Mouse (Mus musculus) T-helper 1 cell (primary cell): ENCODE data around the gene Slc25a48.

ENCODE experiments used
- in situ Hi-C: fragments of 300-600 bp; cut with MboI, MseI; formaldehyde crosslinking; loops from one replicate; pipeline ENCODE4 v1.15.1; 2025; ENCODE audit warnings: high pct_unique_total_duplicates

Slc25a48 gene

DNA sequence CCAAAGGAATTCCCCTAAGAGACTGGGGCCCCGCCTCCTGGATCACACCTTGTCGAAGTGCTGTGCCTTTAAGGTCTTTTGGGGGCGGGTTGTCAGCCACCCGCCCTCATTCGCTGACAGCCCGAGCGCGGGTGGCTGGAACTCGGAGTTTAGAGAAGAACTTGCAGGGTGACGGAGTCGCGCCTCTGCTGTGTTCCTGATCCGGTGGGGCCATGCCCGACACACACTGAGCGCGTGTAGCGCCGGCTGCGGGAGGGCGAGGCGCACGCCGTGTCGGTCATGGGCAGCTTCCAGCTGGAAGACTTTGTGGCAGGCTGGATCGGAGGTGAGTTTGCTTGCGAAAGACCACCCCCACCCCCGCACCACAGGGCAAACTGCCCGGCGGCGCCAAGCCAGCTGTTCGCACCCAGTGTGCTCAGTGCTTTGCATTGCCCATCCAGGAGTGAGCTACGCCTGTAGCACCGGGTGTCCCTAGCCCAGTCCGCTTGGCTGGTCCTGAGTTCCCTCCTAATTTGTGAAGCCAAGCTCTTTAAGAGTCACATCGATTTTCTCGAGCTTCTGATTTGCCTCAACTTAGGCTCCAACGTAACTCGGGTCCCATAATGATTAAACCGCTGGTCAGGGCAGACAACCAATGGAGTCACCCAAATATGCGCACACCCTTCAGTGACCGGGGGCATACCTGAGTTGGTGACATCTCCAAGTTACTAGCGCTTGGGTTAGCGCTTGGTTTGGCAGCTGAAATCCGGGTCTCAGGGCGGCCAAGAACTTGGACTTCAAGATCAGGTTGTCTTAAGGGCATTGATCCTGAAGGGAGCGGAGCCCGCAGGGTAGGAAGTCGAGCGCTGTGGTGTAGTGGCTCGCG, at the start of gene Slc25a48:
Gene Slc25a48 (plus strand): TSS at position 145 of the 865 bp plus-strand sequence.
- in situ Hi-C loops = loop anchor here (25.0 kb wide), 1 partner anchor 151 kb away; the partner anchor contains the start of gene Cxcl14

DNA sequence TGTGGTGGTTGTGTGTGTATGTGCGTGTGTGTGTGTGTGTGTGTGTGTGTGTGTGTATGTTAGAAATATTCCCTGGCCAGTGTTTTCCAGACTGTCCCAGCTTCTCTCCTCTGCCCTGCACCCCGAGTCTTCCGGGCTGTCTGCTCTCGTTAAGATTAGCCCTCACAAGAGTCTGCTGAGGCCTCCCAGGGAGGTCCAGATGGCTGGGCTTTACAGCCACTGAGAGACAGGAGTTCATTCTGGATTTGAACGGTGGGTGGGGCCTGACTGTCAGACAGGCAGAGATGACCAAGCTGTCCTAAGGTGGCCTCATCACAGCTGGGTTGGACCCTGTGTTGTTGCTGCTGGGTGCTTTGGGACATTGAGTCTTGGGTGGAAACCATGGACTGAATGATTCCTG, 40.6 kb upstream of the Slc25a48 start:
- in situ Hi-C loops = no loop called here

DNA sequence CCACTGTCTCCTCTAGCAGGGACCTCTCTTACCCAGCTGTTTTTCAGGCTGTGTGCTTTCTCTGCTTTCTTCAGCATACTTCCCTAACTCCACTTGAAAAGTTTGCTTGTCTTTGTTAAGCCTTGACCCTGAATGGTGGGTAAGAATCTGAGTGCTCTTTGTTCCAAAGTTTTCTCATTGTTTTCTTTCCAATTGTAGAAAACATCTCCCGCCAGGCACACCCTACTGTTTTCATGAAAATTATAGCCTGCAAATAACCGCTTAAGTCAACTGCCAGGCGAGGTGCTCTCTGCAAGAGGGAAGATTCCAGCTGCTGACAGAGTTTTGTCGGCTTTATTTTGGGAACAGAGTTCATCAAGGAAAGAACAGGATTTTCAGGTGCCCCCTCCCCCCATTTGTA, 37.0 kb upstream of the Slc25a48 start:
- in situ Hi-C loops = no loop called here

DNA sequence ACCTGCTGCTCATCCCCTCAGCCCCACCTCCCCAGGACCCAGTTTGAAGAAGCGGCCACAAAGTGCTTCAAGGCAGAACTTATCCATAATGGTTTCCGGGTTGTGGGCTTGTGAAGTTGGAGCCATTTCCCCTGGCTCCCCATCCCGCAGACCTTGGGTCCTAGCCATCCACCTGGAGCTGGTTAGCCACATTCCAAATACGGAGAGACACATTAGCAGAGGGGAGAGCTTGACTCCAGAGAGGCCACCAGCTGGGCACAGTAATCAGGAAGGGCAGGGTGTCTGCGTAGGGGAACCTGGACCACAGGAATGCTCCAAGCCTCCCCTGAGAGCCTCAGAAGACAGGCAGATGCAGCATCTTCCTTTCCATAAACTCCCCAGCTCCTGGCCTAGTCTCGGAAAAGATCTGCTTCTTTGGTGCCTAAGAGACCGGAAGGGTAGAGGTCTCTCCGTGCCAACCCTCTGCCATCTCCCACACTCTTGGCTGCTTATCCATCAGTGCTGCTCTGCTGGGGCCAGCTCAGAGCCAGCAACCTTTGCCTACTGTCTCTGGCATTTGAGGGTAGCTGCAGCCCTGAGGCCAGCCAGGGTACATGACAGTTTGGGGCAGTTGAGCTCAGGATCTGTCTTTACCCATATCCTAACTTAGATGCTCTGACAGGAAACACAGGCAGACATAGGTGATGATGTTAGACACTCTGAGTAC, 34.6 kb upstream of the Slc25a48 start:
- in situ Hi-C loops = no loop called here

DNA sequence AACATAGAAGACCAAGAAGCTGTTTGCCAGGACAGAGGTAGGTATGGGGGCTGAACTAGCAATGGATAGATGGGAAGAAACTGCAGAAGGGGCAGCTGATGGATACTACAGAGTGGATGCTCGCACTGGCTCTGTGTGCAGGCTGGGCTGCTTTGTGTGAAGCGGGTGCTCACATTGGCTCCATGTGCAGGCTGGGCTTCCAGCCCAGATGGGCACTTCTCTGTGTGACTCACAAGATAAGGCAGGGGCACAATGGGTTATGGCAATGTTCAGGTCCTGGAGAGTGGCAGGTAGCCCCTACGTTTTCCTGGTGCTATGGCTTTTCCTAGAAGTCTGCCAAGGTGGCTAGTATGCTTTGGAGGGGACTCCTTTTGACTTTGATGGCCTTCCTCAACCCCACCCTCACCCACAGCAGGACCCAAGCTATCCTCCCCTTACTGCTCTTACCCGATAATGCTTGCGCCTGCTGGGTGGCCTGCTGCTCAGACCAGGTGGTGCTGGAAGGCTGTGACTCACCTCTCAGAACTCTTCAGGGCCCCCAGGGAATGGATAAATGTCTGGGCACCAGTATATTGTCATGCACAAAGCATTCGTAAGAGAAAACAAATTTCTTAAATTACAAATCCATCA, 33.5 kb upstream of the Slc25a48 start:
- in situ Hi-C loops = no loop called here

DNA sequence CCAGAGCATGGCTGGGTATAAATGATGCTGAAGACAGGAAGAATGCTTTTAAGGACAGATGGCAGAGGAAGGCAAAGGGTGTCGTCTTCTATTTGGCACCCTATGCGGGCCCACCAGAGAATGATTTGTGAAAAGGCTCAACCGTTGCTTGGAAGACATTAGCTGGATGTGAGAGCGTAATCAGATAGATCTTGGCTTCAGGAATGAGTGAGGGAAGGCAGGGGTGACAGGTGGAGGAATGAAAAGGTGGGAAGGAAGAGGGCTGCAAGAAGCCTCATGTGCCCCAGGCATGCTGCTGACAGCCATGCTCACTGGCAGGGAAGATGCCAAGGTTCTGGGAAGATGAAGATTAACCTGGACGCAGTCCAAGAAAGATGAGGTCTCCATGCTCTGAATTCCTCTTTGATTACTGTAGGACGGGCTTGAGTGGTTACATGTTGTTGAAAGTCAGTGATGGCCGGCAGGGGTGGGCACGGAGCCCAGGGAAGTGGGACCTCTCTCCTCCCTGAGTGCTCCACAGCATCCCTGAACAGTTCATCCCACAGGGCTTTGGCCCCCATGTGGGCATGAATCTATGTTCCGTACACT, 25.8 kb upstream of the Slc25a48 start:
- in situ Hi-C loops = no loop called here

DNA sequence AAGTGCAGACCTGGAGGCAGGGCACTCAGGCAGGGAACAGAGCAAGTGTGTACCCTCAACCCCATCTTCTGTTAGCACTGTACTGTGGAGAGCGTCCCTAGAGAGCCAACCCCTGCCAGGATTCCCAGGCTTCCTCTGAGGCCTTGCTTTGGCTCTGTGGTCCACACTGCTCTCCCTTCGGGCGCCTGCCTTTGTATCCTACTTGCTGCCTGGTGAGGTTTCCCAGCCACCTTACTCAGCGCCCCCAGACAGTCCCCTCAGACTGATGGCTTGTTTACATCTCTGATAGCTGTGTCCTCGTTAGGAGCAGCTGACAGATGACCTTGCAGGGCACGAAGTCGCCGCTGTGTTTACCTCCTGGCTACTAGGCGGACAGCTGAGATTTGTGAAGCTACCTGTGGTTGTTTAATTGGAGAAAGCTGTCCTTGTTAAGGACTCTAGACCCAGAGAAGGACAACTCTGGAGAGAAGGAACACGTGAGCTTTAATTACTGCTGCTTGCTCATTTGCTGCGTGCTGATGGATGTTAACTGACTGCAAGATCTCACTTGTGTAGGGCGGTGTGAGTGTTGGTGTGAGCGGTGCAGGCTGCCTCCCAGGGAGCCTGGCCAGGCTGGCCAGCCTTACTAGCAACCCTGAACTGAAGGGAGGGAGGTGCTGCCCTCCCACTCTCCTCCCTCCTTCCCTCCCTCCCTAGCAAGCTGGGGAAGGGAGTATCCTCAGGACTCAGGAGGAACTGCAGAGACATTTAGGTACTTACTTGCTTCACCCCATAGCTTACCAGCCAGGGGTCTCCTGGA, 19.3 kb upstream of the Slc25a48 start:
- in situ Hi-C loops = no loop called here

DNA sequence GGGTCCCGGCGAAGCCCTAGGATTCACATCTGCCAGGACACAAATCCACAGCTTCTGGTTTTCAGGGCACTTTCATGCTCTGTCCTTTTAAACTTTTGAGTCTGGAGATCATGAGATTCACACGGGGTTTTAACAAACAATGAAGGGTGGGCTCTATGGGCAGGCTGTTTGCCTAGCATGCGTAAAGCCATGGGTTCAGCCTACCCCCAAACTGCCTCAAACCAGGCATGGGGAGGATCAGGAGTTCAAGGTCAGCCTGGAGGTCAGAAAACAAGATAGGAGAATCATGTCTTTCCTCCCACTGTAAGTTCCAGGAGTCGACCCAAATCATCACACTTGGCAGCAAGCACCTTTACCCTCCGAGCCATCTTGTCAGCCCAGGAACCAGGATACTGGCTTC, 18.6 kb upstream of the Slc25a48 start:
- in situ Hi-C loops = no loop called here

DNA sequence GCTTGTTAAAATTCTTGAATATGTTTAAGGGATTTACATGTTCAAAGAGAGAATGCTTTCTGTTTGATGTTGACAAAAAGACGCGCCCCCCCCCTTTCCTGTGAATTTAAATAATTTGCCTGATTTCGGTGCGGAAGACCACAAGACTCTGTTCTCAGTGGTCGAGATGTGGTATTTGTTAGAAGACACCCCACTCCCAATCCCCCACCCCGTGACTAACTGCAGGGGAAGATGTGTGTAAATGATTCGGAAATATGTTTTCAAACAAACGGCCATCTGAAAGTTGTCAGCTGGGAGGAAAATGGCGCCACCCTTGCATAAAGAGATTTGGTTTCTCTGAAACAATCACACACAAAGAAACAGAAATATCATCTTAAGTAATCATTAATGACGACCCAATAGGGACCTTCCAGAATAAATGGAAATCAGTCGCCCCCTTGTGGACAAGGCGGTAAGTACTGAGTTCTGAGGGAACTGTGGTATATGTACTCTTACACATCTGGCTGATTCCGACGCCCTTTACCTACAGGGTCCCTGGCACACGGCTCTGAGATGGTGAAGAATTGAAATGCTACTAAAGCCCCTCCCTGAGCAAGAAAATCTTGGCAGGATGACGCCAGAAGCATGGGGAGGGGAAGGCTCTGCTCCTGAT, 16.0 kb upstream of the Slc25a48 start:
- in situ Hi-C loops = no loop called here

DNA sequence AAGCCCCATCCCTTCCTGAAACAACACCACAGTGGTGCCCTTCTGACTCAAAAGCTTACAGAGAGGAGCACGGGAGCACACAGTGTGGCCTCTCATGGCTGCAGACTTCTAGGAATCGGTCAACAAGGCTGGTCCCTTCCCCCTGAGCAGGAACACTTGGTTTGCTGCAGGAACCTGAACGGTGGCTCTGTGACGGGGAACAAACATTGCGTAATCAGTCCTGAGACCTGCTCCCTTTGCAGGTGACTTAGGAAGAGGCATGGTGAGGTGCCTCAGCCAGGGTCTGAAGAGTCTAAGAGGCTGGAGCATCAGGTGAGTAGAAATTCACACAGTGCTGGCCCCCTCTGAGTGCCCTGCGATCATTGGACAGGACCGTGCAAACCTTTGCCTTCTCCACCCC, 12.2 kb upstream of the Slc25a48 start:
- in situ Hi-C loops = loop anchor here (5.0 to 25.0 kb wide), 2 partner anchors 139 to 229 kb away; partner anchors contain the start of gene Cxcl14

DNA sequence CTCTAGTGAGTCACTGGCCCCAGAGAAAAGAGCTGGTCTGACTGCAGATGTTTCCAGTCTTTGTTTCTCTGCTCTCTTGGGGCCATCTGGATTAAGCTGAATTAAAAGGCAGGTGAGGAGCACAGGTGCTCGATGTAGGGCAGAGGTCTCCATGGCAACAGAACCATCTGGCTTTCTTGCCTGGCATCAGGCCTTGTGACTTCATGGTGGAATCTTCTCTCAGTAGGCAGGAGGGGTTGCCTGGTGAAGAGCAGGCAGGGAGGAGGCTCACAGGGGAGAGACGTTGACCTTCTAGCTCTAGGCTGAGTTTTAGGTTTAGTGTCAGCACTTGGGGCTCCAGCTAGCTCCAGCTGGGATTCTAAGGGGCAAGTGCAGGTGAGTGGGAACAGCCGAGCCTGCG, 11.8 kb upstream of the Slc25a48 start, which contains the start of gene Gm3045:
Gene Gm3045 (plus strand): TSS at position 230 of the 400 bp plus-strand sequence.
- in situ Hi-C loops = loop anchor here (5.0 to 25.0 kb wide), 2 partner anchors 139 to 229 kb away; partner anchors contain the start of gene Cxcl14

DNA sequence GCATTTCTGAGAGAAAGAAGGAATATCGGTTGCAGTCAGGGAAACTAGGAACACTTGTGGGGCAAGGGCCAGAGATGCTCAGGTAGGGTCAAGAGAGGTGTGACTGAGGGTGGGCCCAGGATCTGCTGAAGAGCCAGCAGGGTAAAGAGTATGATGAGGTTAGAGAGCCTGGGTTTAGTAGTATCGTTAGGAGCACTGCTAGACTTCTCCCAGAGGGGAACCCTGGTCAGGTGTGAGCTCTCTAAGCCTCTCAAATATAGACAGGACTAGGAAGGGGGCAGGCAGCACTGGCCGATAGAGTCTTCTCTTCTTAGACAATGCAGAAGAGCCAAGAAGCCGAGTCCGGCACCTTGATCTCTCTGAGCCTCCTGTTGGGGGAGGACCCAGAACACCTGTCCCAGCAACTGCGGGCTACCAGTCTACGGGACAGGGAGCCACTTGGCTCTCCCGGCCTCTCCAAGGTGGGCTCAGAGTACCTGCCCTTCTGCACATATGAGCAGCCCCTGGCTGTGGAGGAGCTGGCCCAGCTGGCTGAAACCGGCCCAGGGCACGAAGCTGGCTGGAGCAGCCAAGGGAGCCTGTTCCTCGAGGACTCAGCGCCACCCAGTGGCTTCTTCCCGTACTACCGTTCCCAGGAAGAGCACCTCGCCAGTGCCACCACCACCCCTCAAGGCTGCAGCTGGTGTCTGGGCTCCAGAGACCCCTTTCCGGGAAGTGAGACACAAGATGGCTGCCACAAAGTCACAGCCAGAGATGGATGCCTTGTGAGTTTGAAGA, 9.2 kb upstream of the Slc25a48 start:
- in situ Hi-C loops = loop anchor here (5.0 to 25.0 kb wide), 2 partner anchors 142 to 232 kb away; partner anchors contain the start of gene Cxcl14

DNA sequence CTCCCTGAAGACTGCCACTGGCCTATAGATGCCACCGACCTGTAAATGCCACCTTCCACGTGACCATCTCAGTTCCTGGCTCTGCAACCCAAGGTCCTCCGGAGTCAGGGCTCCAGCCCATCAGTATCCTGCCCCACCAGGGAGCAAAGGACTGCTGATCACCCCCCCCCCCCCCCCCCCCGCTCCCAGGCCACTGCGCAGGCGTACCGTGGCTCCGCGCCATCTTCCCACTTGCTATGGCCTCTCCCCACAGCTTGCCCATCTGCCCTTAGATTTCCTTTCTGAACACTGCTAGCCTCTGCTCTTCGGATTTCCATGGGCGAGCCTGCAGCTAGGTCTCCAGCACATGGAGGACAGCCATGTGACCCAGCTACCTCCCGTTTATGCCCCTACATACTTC, 5.7 kb upstream of the Slc25a48 start:
- in situ Hi-C loops = loop anchor here (25.0 kb wide), 1 partner anchor 145 kb away; the partner anchor contains the start of gene Cxcl14

DNA sequence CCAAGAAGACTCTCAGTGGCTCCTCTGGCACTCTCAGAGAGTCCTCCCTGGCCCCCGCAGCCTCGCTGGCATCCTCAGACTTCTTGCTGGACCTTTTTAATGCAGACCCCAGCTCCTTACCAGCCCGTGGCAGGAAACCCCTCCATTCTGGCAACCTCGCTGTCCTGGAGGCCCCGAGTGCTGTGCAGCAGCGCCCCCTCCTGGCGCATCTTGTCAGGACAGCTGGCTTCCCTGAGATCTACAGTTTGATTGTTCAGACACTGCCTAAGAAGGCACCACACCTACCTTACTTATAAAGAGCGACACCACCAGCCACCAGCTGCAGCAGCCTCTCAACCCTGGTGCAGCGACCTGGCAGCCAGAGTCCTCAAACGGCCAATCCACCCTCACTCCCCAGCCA, 4.7 kb upstream of the Slc25a48 start:
- in situ Hi-C loops = loop anchor here (25.0 kb wide), 1 partner anchor 146 kb away; the partner anchor contains the start of gene Cxcl14

DNA sequence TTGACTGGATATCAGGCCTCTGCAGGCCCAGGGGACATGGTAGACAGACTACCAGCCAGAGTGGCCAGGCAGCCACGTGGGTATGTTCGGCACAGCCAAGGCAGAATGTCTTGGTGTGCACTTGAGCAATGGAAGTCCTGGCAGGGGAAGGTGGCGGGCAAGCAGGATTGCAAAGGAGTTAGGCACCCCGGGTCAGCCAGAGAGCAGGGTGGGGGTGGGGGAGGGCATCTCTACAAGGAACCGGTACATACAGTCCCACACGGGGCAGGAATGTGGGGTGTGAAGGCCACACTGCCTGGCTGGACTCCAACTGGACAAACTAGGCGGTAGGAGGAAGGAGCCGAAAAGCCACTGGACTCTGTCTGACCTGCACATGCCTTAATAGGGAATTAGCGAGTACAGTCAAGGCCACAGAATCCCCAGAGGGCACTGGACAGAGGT, 3.8 kb upstream of the Slc25a48 start:
- in situ Hi-C loops = loop anchor here (25.0 kb wide), 1 partner anchor 147 kb away; the partner anchor contains the start of gene Cxcl14

DNA sequence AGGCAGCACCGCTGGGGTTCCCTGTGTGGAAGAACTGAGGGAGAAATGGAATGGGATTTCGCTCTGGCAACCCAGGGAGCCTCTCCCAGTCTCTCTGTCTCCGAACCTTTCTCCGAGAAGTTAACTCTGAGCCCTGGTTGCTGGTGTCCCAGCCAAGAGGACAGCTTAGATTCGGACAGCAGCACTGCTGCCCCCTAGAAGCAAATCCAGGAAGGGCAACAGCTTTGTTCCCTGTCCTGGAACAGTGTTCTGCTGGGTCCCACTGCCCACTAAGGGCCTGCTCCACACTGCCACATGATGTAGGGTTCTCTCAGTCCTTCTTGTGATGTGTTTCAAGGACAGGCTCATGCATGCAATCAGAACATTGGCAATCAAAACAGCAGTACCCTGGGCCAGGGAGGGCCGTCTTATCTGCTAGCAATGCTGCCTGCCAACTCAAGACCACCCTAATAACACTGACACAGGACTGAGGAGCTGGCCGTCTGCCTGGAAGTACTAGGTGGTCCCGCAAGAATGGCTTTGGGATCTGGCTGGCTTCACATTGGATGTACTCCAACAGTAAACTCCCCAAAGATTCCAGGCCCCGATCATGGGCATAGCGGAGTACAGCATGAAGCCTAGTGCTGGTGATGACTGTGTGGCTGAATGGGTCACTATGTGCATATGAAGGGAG, 2.4 kb upstream of the Slc25a48 start:
- in situ Hi-C loops = loop anchor here (25.0 kb wide), 1 partner anchor 148 kb away; the partner anchor contains the start of gene Cxcl14

DNA sequence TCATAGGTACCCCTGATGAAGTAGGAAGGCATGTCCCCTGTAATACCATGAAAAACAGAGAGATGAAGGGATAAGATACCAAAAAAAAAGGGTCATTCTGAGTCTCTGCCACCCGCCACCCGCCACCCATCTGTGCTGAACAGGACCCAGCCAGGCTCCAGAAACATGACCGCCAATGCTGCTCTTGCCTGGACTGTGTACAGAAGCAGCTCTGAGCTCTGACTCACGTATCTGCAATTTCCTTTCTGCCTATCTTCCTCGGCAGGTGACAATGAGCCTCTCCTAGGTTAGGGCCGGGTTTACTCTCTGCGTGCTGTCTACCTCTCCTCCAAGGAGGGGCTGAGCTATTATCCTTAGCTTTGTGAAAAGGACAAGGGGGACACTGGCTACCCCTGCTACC, 5.3 kb downstream of the Slc25a48 start:
- in situ Hi-C loops = loop anchor here (25.0 kb wide), 1 partner anchor 156 kb away; the partner anchor contains the start of gene Cxcl14

DNA sequence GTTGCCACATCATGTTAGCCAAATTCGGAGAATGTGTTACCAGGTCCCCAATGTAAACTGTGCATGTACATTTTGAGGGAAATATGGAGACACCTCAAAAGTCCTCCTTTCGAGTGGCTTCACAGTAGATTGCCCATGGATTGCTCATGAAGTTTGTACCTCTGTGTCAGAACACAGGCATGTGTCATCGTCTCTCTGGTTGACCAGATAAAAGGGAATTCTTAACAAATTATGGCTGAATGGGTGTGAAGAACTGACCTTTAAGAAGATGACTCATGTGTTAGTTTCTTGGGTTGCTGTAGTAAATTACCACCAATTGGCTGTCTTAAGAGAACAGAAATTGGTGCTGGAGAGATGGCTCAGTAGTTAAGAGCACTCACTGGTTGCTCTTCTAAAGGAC, 6.0 kb downstream of the Slc25a48 start:
- in situ Hi-C loops = loop anchor here (25.0 kb wide), 1 partner anchor 157 kb away; the partner anchor contains the start of gene Cxcl14
